Mouse (Mus musculus) testis, adult 2 months (tissue): ENCODE results near the gene Fer1l4. TPM values are rescaled to one million over a fixed set of nuclear protein-coding genes. Genes with fewer than 3 reads are reported as not detected.

Experiments used
- H3K27ac ChIP-seq: fragments of 200-500 bp; 2 replicates; pipeline ENCODE4 v1.5.1; 2012; ENCODE audit warnings: low read depth, low read length; ENCODE audit not compliant: control insufficient read depth, insufficient read depth
- H3K27me3 ChIP-seq: fragments of 200-500 bp; 2 replicates; pipeline ENCODE4 v1.6.1; 2012; ENCODE audit warnings: mild to moderate bottlenecking, low read length, moderate library complexity; ENCODE audit not compliant: control insufficient read depth, insufficient read depth
- H3K36me3 ChIP-seq: fragments of 200-500 bp; 2 replicates; pipeline ENCODE4 v1.6.1; 2012; ENCODE audit warnings: mild to moderate bottlenecking, low read length; ENCODE audit not compliant: control insufficient read depth, insufficient read depth
- H3K4me1 ChIP-seq: fragments of 200-500 bp; 2 replicates; pipeline ENCODE4 v1.6.1; 2012; ENCODE audit warnings: low read length; ENCODE audit not compliant: control insufficient read depth, insufficient read depth
- H3K4me3 ChIP-seq: fragments of 200-500 bp; 2 replicates; pipeline ENCODE4 v1.5.1; 2012; ENCODE audit warnings: low read depth, mild to moderate bottlenecking, low read length, moderate library complexity, mixed read lengths; ENCODE audit not compliant: control insufficient read depth
- CTCF ChIP-seq: fragments of 200-500 bp; IDR thresholded peaks from 2 replicates; pipeline ENCODE4 v1.5.1; 2012; ENCODE audit warnings: low read depth, mild to moderate bottlenecking, inconsistent platforms, low read length, moderate library complexity; ENCODE audit not compliant: control insufficient read depth, insufficient read depth, insufficient replicate concordance
- POLR2A ChIP-seq: fragments of 200-500 bp; IDR thresholded peaks from 2 replicates; pipeline ENCODE4 v1.6.1; 2012; ENCODE audit warnings: low read depth, mild to moderate bottlenecking, inconsistent platforms, low read length, moderate library complexity; ENCODE audit not compliant: control insufficient read depth
- polyA plus RNA-seq: library from polyadenylated mRNA; depleted of rRNA; stranded (reverse); fragments of >200 nt; gene quantifications from 2 replicates; pipeline ENCODE4 v1.2.3, GENCODE M21; 2012; rRNA removed

Fer1l4 gene
- polyA plus RNA-seq = 2.7 TPM in 2 replicates

DNA sequence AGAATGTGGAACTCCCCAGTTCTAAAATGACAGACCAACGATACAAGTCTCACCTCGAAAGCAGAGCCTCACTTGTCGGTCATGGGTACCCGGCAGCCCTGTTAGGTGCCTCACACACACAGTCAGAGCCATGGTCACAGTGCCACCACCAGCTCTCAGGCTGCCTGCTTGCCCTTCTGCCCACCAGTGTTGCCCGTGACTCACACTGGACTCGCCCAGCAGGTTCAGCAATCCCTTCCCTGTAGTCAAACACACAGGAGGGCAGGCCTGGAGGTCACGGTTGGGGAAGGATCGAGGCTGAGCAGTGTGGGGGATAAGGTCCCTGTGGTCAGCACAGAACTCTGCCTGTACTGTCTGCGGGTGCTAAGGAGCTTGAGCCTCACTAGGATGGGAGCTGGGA lies at the start of gene Fer1l4:
Fer1l4 (minus strand) TSS at position 132 of the 400 bp plus-strand sequence.
- Histone ChIP-seq H3K36me3 (no peaks in the 10 kb centered on the region), H3K27ac (no peak within 1 kb of the TSS), H3K27me3 (no peaks in the 10 kb centered on the region), H3K4me1 (peaks cover 3% of the 10 kb centered on the region; the same call in 1 of the 2 replicates), H3K4me3 (no peak within 1 kb of the TSS)
- TF ChIP-seq POLR2A (no peak), CTCF (no peak)

DNA sequence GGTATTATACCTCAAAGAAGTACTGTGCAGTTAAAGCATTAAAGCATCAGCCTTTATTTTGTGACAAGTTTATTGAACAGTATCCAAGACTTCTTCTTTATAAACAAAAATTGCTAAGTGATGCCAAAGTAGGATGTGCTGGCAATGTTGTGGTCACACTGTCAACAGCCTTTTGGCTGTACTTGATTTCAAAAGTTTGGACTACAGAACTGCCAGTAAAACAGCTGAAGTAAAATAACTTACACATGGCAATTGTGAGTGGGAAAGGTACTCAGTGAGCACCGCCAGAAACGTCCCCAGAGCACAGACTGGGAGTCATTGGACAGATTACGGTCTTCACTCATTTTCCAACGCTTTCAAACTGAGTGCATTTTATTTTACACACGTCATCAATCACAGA lies 39.2 kb upstream of the Fer1l4 start:
- H3K36me3 ChIP-seq = no peaks in the 10 kb centered on the region; the same call in 1 of the 2 replicates
- TF ChIP-seq POLR2A (no peak), CTCF (no peak)
- H3K27me3 ChIP-seq = no peaks in the 10 kb centered on the region
- no peaks in the 10 kb centered on the region for H3K4me1 ChIP-seq
- no peak overlapping the region for H3K27ac ChIP-seq
- H3K4me3 ChIP-seq = no peak overlapping the region

GRCm38 (mm10) chr2:156089799-156090198 lies 37.1 kb upstream of the Fer1l4 start:
- TF ChIP-seq POLR2A = no peak
- TF ChIP-seq CTCF = no peak
- Histone ChIP-seq H3K36me3 (no peaks in the 10 kb centered on the region; the same call in 1 of the 2 replicates), H3K4me1 (no peaks in the 10 kb centered on the region), H3K27ac (no peak overlapping the region), H3K27me3 (no peaks in the 10 kb centered on the region), H3K4me3 (no peak overlapping the region)

DNA sequence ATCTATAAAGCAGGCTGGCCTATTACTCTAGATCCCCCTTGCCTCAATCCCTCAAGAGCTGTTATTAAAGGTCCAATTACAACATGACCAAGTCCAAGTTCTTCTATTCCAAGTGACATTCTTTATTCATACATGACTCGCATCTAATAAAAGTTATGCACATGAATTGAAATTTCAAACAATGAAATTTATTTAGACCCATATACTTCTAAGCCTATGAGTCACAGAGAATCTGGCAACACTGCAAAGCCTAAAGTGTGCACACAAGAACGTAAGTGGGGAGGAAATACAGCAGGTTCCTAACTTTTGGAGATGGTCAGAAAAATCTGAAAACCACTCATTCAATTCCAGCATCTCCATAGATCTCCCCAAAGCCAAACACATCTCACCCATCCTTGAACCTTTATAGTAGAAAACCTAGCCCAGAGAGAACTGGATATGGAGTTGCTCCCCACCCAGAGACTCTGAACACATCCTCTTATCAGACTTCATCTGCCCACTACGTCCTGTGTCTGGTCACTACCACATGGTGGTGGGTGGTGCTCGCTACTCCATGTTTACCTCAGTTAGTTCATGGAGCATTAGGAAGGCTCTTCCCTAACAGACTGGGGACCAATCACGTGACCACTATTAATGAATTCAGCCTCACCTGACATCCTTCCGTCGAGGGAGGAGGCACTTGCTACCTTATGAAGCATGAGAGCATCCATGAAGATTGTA lies 34.8 kb upstream of the Fer1l4 start:
- no peak for TF ChIP-seq POLR2A
- no peak for TF ChIP-seq CTCF
- H3K27me3 ChIP-seq = no peaks in the 10 kb centered on the region
- no peak overlapping the region for H3K27ac ChIP-seq
- no peak overlapping the region for H3K4me3 ChIP-seq
- H3K4me1 ChIP-seq = no peaks in the 10 kb centered on the region
- H3K36me3 ChIP-seq = no peaks in the 10 kb centered on the region; the same call in 1 of the 2 replicates

- Histone ChIP-seq H3K36me3 (no peaks in the 10 kb centered on the region), H3K4me3 (no peak overlapping the region), H3K27me3 (no peaks in the 10 kb centered on the region), H3K4me1 (no peaks in the 10 kb centered on the region), H3K27ac (no peak overlapping the region)
- TF ChIP-seq CTCF (no peak), POLR2A (no peak)
These were observed 31.8 kb upstream of the Fer1l4 start for GRCm38 (mm10) chr2:156084541-156084940.

GRCm38 (mm10) chr2:156080391-156080790 lies 27.6 kb upstream of the Fer1l4 start:
- H3K36me3 ChIP-seq = peaks cover 4% of the 10 kb centered on the region; the same call in 1 of the 2 replicates
- no peaks in the 10 kb centered on the region for H3K27me3 ChIP-seq
- no peak overlapping the region for H3K27ac ChIP-seq
- no peak overlapping the region for H3K4me3 ChIP-seq
- no peaks in the 10 kb centered on the region for H3K4me1 ChIP-seq
- TF ChIP-seq CTCF (no peak), POLR2A (no peak)

DNA sequence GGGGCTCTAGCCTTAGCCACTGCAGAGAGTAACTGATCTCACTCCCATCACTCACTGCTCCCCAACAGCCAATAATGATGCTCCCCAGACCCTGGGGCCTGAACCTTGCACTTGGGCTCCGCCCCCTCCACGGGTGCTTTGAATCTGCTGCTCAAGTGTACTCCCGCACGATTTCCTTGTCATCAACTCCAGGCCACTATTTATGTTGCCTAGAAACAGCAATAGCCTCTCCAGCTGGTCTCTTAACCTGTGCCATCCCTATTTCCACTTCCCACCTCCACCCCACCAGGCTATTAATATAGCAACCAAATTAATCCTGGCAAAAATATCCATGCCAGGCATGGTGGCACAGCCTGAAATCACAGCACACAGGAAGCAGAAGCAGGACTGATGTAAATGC lies 26.9 kb upstream of the Fer1l4 start:
- Histone ChIP-seq H3K4me3 (no peak overlapping the region), H3K27me3 (no peaks in the 10 kb centered on the region), H3K4me1 (no peaks in the 10 kb centered on the region), H3K27ac (no peak overlapping the region), H3K36me3 (peaks cover 4% of the 10 kb centered on the region; the same call in 1 of the 2 replicates)
- TF ChIP-seq CTCF (no peak), POLR2A (no peak)
